Mouse (Mus musculus): ENCODE data around the gene Ccdc28a. TPM values are rescaled to one million over a fixed set of nuclear protein-coding genes. Genes with fewer than 3 reads are reported as not detected.
A peak's percentile ranks its signal among the peaks of the same experiment; 100 is the strongest.

The Ccdc28a gene
- polyA plus RNA-seq, 1 experiment: 3.1 TPM

DNA sequence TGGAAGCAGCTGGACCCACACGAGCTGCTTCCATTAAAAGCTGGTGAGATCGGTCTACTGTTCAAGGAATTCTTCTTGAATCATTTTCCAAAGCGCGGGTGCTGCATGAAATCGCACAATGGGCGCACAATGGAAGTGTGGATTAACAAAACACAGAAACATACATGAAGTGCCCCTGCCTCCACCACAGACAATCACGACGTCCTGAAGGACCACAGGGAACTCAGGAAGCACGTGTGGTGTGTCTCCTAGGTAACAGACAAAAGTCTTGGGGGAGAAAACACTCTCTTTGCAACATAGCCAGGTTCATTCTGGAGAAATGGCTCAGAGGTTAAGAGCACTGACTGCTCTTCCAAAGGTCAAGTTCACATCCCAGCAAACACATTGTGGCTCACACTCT, 34.1 kb downstream of the Ccdc28a start:
- Histone ChIP-seq H3K4me3 (ENCODE audit: insufficient read depth, poor library complexity, severe bottlenecking) (no peak overlapping the region), H3K36me3 (ENCODE audit: control insufficient read depth, insufficient read depth) (no peaks in the 10 kb centered on the region), H3K79me2 (ENCODE audit: control insufficient read depth, insufficient read depth) (no peaks in the 10 kb centered on the region), H3K79me3 (ENCODE audit: low read depth) (no peaks in the 10 kb centered on the region), H3K27me3 (ENCODE audit: control insufficient read depth, insufficient read depth, insufficient read length) (no peaks in the 10 kb centered on the region), H3ac (ENCODE audit: control insufficient read depth, insufficient read length, low read depth) (no peak overlapping the region)
- TF ChIP-seq CTCF (IDR thresholded peaks at IDR 0.05; ENCODE audit: control insufficient read depth, insufficient read depth, insufficient read length): no peak
- no peak for TF ChIP-seq CEBPB (IDR thresholded peaks at IDR 0.05; ENCODE audit: low read depth)
- no peak for TF ChIP-seq USF1 (IDR thresholded peaks at IDR 0.05; ENCODE audit: low read depth)

DNA sequence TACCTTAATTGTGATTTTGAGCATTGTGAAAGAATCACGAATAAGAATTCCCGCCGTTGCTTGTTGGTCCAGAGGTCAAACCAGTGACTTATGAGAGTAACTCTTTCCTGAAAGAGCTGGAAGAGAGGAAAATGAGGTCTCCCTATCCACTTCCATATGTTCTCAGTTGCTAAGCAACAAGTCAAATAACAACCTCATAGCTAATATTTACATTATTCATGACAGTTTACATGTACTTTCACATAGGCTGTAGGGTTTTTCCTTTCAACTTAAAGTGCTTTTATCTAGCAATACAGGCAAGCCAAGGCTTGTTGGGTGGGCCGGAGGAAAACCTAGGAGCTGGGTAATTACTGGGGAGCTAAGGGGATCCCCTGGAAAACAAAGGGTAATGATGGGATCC, 34.9 kb downstream of the Ccdc28a start:
- TF ChIP-seq FOSL1 (IDR thresholded peaks at IDR 0.05; ENCODE audit: insufficient read depth, low read length, poor library complexity, severe bottlenecking): no peak
- TF ChIP-seq USF1 (IDR thresholded peaks at IDR 0.05; ENCODE audit: low read depth): no peak
- TF ChIP-seq MYOG (IDR thresholded peaks at IDR 0.05; ENCODE audit: control insufficient read depth, extremely low read depth, insufficient read length): no peak
- TF ChIP-seq MYOD1 (IDR thresholded peaks at IDR 0.05; ENCODE audit: control insufficient read depth, insufficient read length, low read depth): no peak
- TF ChIP-seq CTCF (IDR thresholded peaks at IDR 0.05; ENCODE audit: control insufficient read depth, insufficient read depth, insufficient read length): no peak
- TF ChIP-seq MAX (IDR thresholded peaks at IDR 0.05): no peak
- TF ChIP-seq CEBPB (IDR thresholded peaks at IDR 0.05; ENCODE audit: low read depth): no peak
- Histone ChIP-seq H3K4me3 (ENCODE audit: insufficient read depth, poor library complexity, severe bottlenecking) (no peak overlapping the region), H3ac (ENCODE audit: control insufficient read depth, insufficient read length, low read depth) (no peak overlapping the region)

DNA sequence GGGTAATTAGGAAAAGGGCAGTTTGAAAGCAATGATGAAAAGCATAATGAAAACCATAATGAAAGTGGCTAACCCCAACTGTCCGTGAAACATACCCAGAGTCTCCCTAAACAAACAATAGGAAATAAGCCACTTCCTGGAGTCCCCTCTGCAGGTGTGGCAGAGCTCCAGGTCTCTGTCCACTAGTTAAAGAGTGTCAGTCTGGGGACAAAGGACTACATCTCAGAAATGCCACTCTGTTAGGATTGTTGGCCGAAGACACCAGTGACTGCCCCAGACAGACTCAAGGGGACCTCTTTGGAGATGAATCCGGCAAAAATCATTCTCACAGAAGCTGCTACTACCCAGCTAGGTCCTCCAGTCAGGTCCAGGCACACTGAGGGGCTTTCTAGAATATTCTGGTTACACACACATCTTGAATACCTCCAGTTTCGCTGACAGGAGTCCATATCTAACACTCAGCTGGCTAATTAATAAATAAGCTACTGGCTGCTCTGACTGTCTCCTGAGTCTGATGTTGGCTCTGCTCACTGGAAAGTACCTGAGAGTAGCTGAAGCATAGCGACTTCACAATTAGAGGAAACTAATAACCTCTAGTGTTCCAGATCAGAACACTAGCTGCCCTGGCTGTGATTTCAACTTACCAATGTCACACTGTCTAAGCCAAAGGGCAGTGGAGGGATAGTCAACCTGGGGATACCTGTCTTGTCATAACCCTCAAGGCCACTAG, 36.3 kb downstream of the Ccdc28a start:
- Histone ChIP-seq H3ac (ENCODE audit: control insufficient read depth, insufficient read length, low read depth) (no peak overlapping the region), H3K36me3 (ENCODE audit: control insufficient read depth, insufficient read depth) (no peaks in the 10 kb centered on the region), H3K27me3 (ENCODE audit: control insufficient read depth, insufficient read depth, insufficient read length) (no peaks in the 10 kb centered on the region), H3K79me2 (ENCODE audit: control insufficient read depth, insufficient read depth) (no peaks in the 10 kb centered on the region), H3K79me3 (ENCODE audit: low read depth) (no peaks in the 10 kb centered on the region), H3K4me3 (ENCODE audit: insufficient read depth, poor library complexity, severe bottlenecking) (no peak overlapping the region)
- no peak for TF ChIP-seq CTCF (IDR thresholded peaks at IDR 0.05; ENCODE audit: control insufficient read depth, insufficient read depth, insufficient read length)
- TF ChIP-seq CEBPB (IDR thresholded peaks at IDR 0.05; ENCODE audit: low read depth): no peak
- TF ChIP-seq FOSL1 (IDR thresholded peaks at IDR 0.05; ENCODE audit: insufficient read depth, low read length, poor library complexity, severe bottlenecking): no peak
- no peak for TF ChIP-seq USF1 (IDR thresholded peaks at IDR 0.05; ENCODE audit: low read depth)
- no peak for TF ChIP-seq MYOG (IDR thresholded peaks at IDR 0.05; ENCODE audit: control insufficient read depth, extremely low read depth, insufficient read length)
- no peak for TF ChIP-seq MAX (IDR thresholded peaks at IDR 0.05)
- no peak for TF ChIP-seq MYOD1 (IDR thresholded peaks at IDR 0.05; ENCODE audit: control insufficient read depth, insufficient read length, low read depth)

More for the DNA sequence above, 34.9 kb downstream of the Ccdc28a start:
- Histone ChIP-seq H3K79me3 (ENCODE audit: low read depth) (no peaks in the 10 kb centered on the region), H3K27me3 (ENCODE audit: control insufficient read depth, insufficient read depth, insufficient read length) (no peaks in the 10 kb centered on the region), H3K79me2 (ENCODE audit: control insufficient read depth, insufficient read depth) (no peaks in the 10 kb centered on the region), H3K36me3 (ENCODE audit: control insufficient read depth, insufficient read depth) (no peaks in the 10 kb centered on the region)

DNA sequence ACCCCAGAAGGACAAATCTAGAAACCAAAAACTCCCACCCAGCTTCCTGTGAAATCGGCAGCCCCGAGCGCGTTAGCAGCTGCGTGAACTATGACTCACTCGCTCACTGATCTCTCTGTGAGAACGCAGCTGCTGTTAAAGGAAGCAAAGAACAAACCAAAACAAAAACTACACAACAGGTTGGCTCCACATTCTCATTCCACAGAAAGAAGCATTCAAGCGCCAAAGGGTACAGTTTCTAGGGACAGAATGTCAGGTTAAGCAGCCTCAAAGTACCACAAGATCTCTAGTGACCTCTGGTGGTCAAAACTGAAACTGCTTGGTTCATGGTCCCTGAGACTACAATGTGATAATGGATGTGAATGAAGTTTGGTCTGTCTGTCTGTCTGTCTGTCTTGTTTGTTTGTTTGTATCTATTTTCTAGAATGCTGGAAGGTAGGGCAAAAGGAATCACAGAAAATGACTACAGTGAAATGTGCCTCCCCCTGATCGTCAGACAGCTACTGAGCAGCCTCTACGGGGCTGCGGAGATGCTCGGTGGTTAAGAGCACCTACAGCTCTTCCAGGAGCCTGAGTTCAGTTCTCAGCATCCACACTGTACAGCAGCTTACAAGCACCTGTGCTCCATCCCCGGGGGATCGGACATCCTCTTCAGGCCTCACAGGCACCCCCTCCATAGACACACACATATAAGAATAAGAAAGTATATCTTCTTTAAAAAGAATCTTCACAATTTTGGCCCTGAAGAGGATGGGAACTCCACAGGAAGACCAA, 37.4 kb downstream of the Ccdc28a start:
- no peak overlapping the region for H3K4me3 ChIP-seq (ENCODE audit: insufficient read depth, poor library complexity, severe bottlenecking)
- no peaks in the 10 kb centered on the region for H3K79me2 ChIP-seq (ENCODE audit: control insufficient read depth, insufficient read depth)
- H3K27me3 ChIP-seq (ENCODE audit: control insufficient read depth, insufficient read depth, insufficient read length): no peaks in the 10 kb centered on the region
- no peaks in the 10 kb centered on the region for H3K79me3 ChIP-seq (ENCODE audit: low read depth)
- H3K36me3 ChIP-seq (ENCODE audit: control insufficient read depth, insufficient read depth): no peaks in the 10 kb centered on the region
- TF ChIP-seq MAX (IDR thresholded peaks at IDR 0.05) (no peak), FOSL1 (IDR thresholded peaks at IDR 0.05; ENCODE audit: insufficient read depth, low read length, poor library complexity, severe bottlenecking) (peak; percentile 3), USF1 (IDR thresholded peaks at IDR 0.05; ENCODE audit: low read depth) (no peak), CTCF (IDR thresholded peaks at IDR 0.05; ENCODE audit: control insufficient read depth, insufficient read depth, insufficient read length) (peak; percentile 56), MYOG (IDR thresholded peaks at IDR 0.05; ENCODE audit: control insufficient read depth, extremely low read depth, insufficient read length) (no peak)
- peak overlapping the region; percentile 45 for H3ac ChIP-seq (ENCODE audit: control insufficient read depth, insufficient read length, low read depth)

DNA sequence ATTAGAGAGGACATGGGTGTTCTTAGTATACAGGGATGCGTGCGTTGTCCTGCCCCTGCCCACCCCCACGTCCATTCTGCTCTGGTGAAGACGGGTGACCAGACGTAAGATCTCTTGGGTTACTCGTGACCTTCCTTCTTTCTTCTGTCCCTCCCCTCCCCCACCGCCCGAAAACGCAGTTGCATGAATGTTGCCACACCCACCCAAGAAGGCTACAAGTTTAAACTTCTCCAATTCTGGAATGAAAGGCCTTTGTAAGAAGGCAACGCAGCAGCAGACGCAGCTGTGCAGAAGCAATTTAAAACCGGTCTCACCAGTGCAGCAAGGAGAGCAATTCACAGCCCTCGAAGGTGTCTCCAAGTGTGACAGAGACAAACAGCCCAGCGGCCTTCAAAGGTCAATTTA, 40.1 kb downstream of the Ccdc28a start:
- Histone ChIP-seq H3K4me3 (ENCODE audit: insufficient read depth, poor library complexity, severe bottlenecking) (no peak overlapping the region), H3K36me3 (ENCODE audit: control insufficient read depth, insufficient read depth) (no peaks in the 10 kb centered on the region), H3K79me3 (ENCODE audit: low read depth) (no peaks in the 10 kb centered on the region), H3ac (ENCODE audit: control insufficient read depth, insufficient read length, low read depth) (no peak overlapping the region), H3K27me3 (ENCODE audit: control insufficient read depth, insufficient read depth, insufficient read length) (no peaks in the 10 kb centered on the region), H3K79me2 (ENCODE audit: control insufficient read depth, insufficient read depth) (no peaks in the 10 kb centered on the region)
- TF ChIP-seq MAX (IDR thresholded peaks at IDR 0.05) (no peak), FOSL1 (IDR thresholded peaks at IDR 0.05; ENCODE audit: insufficient read depth, low read length, poor library complexity, severe bottlenecking) (no peak), MYOD1 (IDR thresholded peaks at IDR 0.05; ENCODE audit: control insufficient read depth, insufficient read length, low read depth) (no peak), MYOG (IDR thresholded peaks at IDR 0.05; ENCODE audit: control insufficient read depth, extremely low read depth, insufficient read length) (no peak), USF1 (IDR thresholded peaks at IDR 0.05; ENCODE audit: low read depth) (no peak), CTCF (IDR thresholded peaks at IDR 0.05; ENCODE audit: control insufficient read depth, insufficient read depth, insufficient read length) (no peak), CEBPB (IDR thresholded peaks at IDR 0.05; ENCODE audit: low read depth) (no peak)
